Comparison of ENCODE assay signal across 11 mouse cellular contexts in genomic region chr7:49764011-49764716, GRCm38 (mm10). TPM values are rescaled to one million over a fixed set of nuclear protein-coding genes. Genes with fewer than 3 reads are reported as not detected.
DNase-seq lines count a peak whose midpoint lies in the region; ATAC-seq and TF ChIP-seq lines count a peak whose summit lies in the region.
"Had no signal": no experiment of that assay in that cellular context is flagged by ENCODE, and none has a peak within 500 bp of the region (broad histone marks: within the 10 kb centered on the region; RNA-seq: fewer than 3 reads in every experiment).

No protein-coding gene starts in this region.

- TF ChIP-seq EP300 in liver, postnatal 0 days (IDR thresholded peaks at IDR 0.05; ENCODE audit: low read depth), result peak; percentile 35; the same call in 1 of the 2 replicates

- H3K36me3 ChIP-seq in embryonic facial prominence, embryonic 11.5 days (replicated peaks; ENCODE audit: control insufficient read depth, insufficient read depth, low read depth, low read length), result no peaks in the 10 kb centered on the region
- H3K36me3 ChIP-seq in liver, postnatal 0 days (replicated peaks; ENCODE audit: insufficient read depth, low read length), result peaks cover 25% of the 10 kb centered on the region
- H3K36me3 ChIP-seq: hindbrain, embryonic 15.5 days had no signal

- intact Hi-C loops in left cerebral cortex, adult 2 months (cut with DNase I), result no loop called here
- intact Hi-C loops in gastrocnemius, postnatal 36 days (cut with DNase I), result no loop called here

- H3K4me3 ChIP-seq in embryonic facial prominence, embryonic 11.5 days (ENCODE audit: low read depth, low read length), result no peak overlapping the region
- 0 out of 2 replicates have a peak overlapping the region, but pooled peaks have one; percentile 3 for H3K4me3 ChIP-seq in liver, postnatal 0 days (ENCODE audit: low read depth, low read length)
- H3K4me3 ChIP-seq in left cerebral cortex, adult 2 months, result no peak overlapping the region
- H3K4me3 ChIP-seq: gastrocnemius, adult 2 months; hindbrain, embryonic 15.5 days had no signal

- no peak overlapping the region for H3K27ac ChIP-seq in embryonic facial prominence, embryonic 11.5 days (replicated peaks; ENCODE audit: low read depth, low read length)
- H3K27ac ChIP-seq in liver, postnatal 0 days (ENCODE audit: low read depth), result peak overlapping the region; percentile 81
- H3K27ac ChIP-seq in left cerebral cortex, adult 2 months, result no peak overlapping the region; the same call in 1 of the 2 replicates
- H3K27ac ChIP-seq: gastrocnemius, adult 2 months; hindbrain, embryonic 15.5 days had no signal

- H3K9ac ChIP-seq in embryonic facial prominence, embryonic 11.5 days (replicated peaks; ENCODE audit: low read length), result no peak overlapping the region
- H3K9ac ChIP-seq in liver, postnatal 0 days (replicated peaks), result peak overlapping the region; percentile 3; the same call in 1 of the 2 replicates
- H3K9ac ChIP-seq: hindbrain, embryonic 15.5 days had no signal

- no peak overlapping the region for H3K4me2 ChIP-seq in embryonic facial prominence, embryonic 11.5 days (ENCODE audit: low read depth, low read length)
- H3K4me2 ChIP-seq in liver, postnatal 0 days (ENCODE audit: low read depth, low read length), result peak overlapping the region; percentile 77
- H3K4me2 ChIP-seq: hindbrain, embryonic 15.5 days had no signal

- DNase-seq in 416B (ENCODE audit: low read depth) (peak; percentile 61), MN1 (ENCODE audit: low spot score) (peak; percentile 27)
- DNase-seq in embryonic facial prominence, embryonic 11.5 days (ENCODE audit: low spot score), result peak; percentile 45
- peak; percentile 66 for DNase-seq in liver, postnatal 0 days
- DNase-seq in left cerebral cortex, adult 2 months (ENCODE audit: extremely low spot score in 1 of 2, low spot score in 2 of 2), result no peak
- DNase-seq in thymus, adult 18-20 months, result no peak
- DNase-seq in gastrocnemius, postnatal 36 days, result no peak
- DNase-seq: gastrocnemius, adult 2 months; midbrain, embryonic 14.5 days; retina, postnatal 1 day had no signal

- 62% methylated on average over 10 of the region's 10 CpGs for WGBS in embryonic facial prominence, embryonic 11.5 days
- WGBS in liver, postnatal 0 days (ENCODE audit: insufficient replicate concordance), result 40% methylated on average over 10 of the region's 10 CpGs

- H3K9me3 ChIP-seq in embryonic facial prominence, embryonic 11.5 days (replicated peaks; ENCODE audit: control insufficient read depth, low read length), result no peaks in the 10 kb centered on the region
- no peaks in the 10 kb centered on the region for H3K9me3 ChIP-seq in liver, postnatal 0 days (ENCODE audit: low read length)
- H3K9me3 ChIP-seq: hindbrain, embryonic 15.5 days had no signal

- no peaks in the 10 kb centered on the region for H3K27me3 ChIP-seq in embryonic facial prominence, embryonic 11.5 days (ENCODE audit: control insufficient read depth, insufficient read depth, low read length)
- no peaks in the 10 kb centered on the region for H3K27me3 ChIP-seq in liver, postnatal 0 days (ENCODE audit: insufficient read depth, low read length)

- no peak for ATAC-seq in embryonic facial prominence, embryonic 11.5 days (replicated peaks; ENCODE audit: insufficient number of reproducible peaks, low FRiP score, low TSS enrichment, low read depth)
- ATAC-seq in liver, postnatal 0 days, result peak; percentile 69

- TF ChIP-seq CTCF in liver, postnatal 0 days (IDR thresholded peaks at IDR 0.05; ENCODE audit: low read depth), result no peak
- no peak for TF ChIP-seq CTCF in left cerebral cortex, adult 2 months (IDR thresholded peaks at IDR 0.05)

- H3K4me1 ChIP-seq in embryonic facial prominence, embryonic 11.5 days (ENCODE audit: control insufficient read depth, insufficient read depth, low read length), result no peaks in the 10 kb centered on the region
- H3K4me1 ChIP-seq in liver, postnatal 0 days (ENCODE audit: insufficient read depth), result peaks cover 44% of the 10 kb centered on the region

RNA-seq across cellular contexts. Expression of gene Htatip2, which starts 5.2 kb away (rescaled TPM):
- 4.4 and 5.6 TPM in 2 replicates for polyA plus RNA-seq in embryonic facial prominence, embryonic 11.5 days (2014; fragmentation: Nextera tagmentation; extraction: Ambion mirVana)
- polyA plus RNA-seq in liver, postnatal 0 days (2015; fragmentation: Nextera tagmentation; extraction: Ambion mirVana), result 56.7 and 65.5 TPM in 2 replicates
- total RNA-seq in left cerebral cortex, adult 2 months (2021), result 10 to 100 TPM; 12.2 to 15.5 TPM
- total RNA-seq in gastrocnemius, postnatal 36 days (2021), result 1 to 10 TPM; 2.5 to 3.6 TPM

RNA-seq across cellular contexts. Expression of gene Prmt3, which starts 14.0 kb away (rescaled TPM):
- 63.1 and 63.8 TPM in 2 replicates for polyA plus RNA-seq in embryonic facial prominence, embryonic 11.5 days (2014; fragmentation: Nextera tagmentation; extraction: Ambion mirVana)
- 14.6 and 16.2 TPM in 2 replicates for polyA plus RNA-seq in liver, postnatal 0 days (2015; fragmentation: Nextera tagmentation; extraction: Ambion mirVana)
- 10 to 100 TPM; 33.5 to 37.3 TPM for total RNA-seq in left cerebral cortex, adult 2 months (2021)
- total RNA-seq in gastrocnemius, postnatal 36 days (2021), result 10 to 100 TPM; 11.1 to 12.0 TPM

Comparison
In these comparisons a context has a peak if more than half of its experiments do, and no peak if none do; other contexts are left out.
1. DNase-seq: peak in 416B (single experiment), MN1 (single experiment), embryonic facial prominence, embryonic 11.5 days (single experiment) and liver, postnatal 0 days (single experiment); none in left cerebral cortex, adult 2 months (0 of 2), thymus, adult 18-20 months (0 of 2) and gastrocnemius, postnatal 36 days (0 of 2).